Mouse (Mus musculus): ENCODE data around the gene Enpp1. TPM values are rescaled to one million over a fixed set of nuclear protein-coding genes. Genes with fewer than 3 reads are reported as not detected.
A peak's percentile ranks its signal among the peaks of the same experiment; 100 is the strongest.

The Enpp1 gene
- polyA plus RNA-seq, 1 experiment from 2014 or later: 1.9 TPM

DNA sequence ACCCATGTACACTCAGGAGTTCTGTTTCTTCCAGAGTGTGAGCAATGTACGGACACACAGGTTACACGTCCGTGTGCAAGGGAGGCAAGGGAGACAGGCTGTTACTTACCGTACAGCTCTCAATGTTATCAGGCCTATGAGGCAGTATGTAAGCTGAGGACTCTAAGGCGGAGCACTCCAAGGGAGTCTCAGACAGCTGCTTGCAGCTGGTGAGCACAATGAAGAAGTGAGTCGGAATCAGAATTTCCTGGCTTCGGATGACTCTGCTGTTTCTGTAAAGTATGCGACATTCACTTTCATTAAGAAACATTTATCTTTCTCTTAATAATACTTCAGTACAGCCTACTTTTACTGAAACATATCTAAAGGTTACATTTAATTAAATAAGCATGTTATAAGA is 66.8 kb downstream of the Enpp1 start:
- WGBS: 95% methylated on average over 8 of the region's 8 CpGs
- no peaks in the 10 kb centered on the region for H3K36me3 ChIP-seq (ENCODE audit: control insufficient read depth, insufficient read depth, low read length)
- ATAC-seq (no peak), DNase-seq (ENCODE audit: low spot score) (no peak)
- H3K4me3 ChIP-seq (ENCODE audit: low read depth, low read length): no peak overlapping the region
- H3K9me3 ChIP-seq (replicated peaks; ENCODE audit: control insufficient read depth, low read length): no peaks in the 10 kb centered on the region
- no peak overlapping the region for H3K27ac ChIP-seq (ENCODE audit: low read depth, low read length)
- no peak overlapping the region for H3K4me2 ChIP-seq (ENCODE audit: low read length)
- H3K27me3 ChIP-seq (replicated peaks; ENCODE audit: control insufficient read depth, insufficient read depth, low read length): no peaks in the 10 kb centered on the region
- no peak overlapping the region for H3K9ac ChIP-seq (ENCODE audit: low read length)
- no peaks in the 10 kb centered on the region for H3K4me1 ChIP-seq (ENCODE audit: control insufficient read depth, insufficient read depth, low read length)

DNA sequence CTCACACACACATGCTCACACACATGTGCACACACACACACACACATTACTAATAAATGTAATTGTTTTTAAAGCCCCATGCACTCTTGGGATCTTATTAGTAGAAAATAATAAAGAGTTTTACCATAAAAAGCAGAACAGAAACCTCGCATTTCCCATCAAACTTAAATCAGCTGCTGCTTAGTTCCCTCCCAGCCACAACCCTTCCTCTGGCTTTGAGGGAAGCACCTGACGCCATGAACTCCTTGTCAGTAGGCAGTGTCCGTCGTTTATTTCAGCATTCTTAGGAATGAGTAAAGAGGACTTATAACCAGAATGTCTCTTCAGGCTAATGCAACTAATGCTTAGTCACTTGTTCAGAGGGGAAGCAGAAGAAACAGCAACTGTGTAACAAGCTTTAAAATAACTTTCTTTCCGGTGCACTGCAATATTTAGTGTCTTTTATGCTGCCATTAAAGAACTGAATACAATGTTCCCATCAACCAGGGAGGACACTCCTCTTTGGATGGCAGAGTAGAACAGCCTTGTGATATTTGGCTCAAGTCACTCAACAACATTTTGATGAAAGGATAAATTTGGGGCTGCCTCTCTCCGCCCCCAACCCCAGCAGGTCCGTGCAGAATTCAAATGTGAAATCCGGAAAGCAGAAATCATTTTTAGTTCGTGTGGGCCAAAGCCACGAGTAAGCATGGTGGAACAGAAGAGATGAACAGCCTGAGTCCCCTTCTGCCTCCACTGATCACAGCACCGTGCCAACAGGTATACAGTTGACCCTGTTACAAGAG is 69.0 kb downstream of the Enpp1 start:
- DNase-seq (ENCODE audit: low spot score) (no peak), ATAC-seq (no peak)
- Histone ChIP-seq H3K27me3 (replicated peaks; ENCODE audit: control insufficient read depth, insufficient read depth, low read length) (no peaks in the 10 kb centered on the region), H3K27ac (ENCODE audit: low read depth, low read length) (no peak overlapping the region), H3K4me3 (ENCODE audit: low read depth, low read length) (no peak overlapping the region), H3K36me3 (ENCODE audit: control insufficient read depth, insufficient read depth, low read length) (no peaks in the 10 kb centered on the region), H3K9ac (ENCODE audit: low read length) (no peak overlapping the region), H3K9me3 (replicated peaks; ENCODE audit: control insufficient read depth, low read length) (no peaks in the 10 kb centered on the region), H3K4me2 (ENCODE audit: low read length) (no peak overlapping the region), H3K4me1 (ENCODE audit: control insufficient read depth, insufficient read depth, low read length) (no peaks in the 10 kb centered on the region)
- 91% methylated on average over 11 of the region's 11 CpGs for WGBS

GRCm38 (mm10) chr10:24641416-24642140 is 70.4 kb downstream of the Enpp1 start:
- Histone ChIP-seq H3K4me3 (ENCODE audit: low read depth, low read length) (no peak overlapping the region), H3K9ac (ENCODE audit: low read length) (no peak overlapping the region), H3K4me1 (ENCODE audit: control insufficient read depth, insufficient read depth, low read length) (no peaks in the 10 kb centered on the region), H3K27me3 (replicated peaks; ENCODE audit: control insufficient read depth, insufficient read depth, low read length) (no peaks in the 10 kb centered on the region), H3K36me3 (ENCODE audit: control insufficient read depth, insufficient read depth, low read length) (no peaks in the 10 kb centered on the region), H3K27ac (ENCODE audit: low read depth, low read length) (no peak overlapping the region), H3K9me3 (replicated peaks; ENCODE audit: control insufficient read depth, low read length) (no peaks in the 10 kb centered on the region), H3K4me2 (ENCODE audit: low read length) (no peak overlapping the region)
- WGBS: 87% methylated on average over 14 of the region's 14 CpGs
- DNase-seq (ENCODE audit: low spot score): no peak
- ATAC-seq: no peak

DNA sequence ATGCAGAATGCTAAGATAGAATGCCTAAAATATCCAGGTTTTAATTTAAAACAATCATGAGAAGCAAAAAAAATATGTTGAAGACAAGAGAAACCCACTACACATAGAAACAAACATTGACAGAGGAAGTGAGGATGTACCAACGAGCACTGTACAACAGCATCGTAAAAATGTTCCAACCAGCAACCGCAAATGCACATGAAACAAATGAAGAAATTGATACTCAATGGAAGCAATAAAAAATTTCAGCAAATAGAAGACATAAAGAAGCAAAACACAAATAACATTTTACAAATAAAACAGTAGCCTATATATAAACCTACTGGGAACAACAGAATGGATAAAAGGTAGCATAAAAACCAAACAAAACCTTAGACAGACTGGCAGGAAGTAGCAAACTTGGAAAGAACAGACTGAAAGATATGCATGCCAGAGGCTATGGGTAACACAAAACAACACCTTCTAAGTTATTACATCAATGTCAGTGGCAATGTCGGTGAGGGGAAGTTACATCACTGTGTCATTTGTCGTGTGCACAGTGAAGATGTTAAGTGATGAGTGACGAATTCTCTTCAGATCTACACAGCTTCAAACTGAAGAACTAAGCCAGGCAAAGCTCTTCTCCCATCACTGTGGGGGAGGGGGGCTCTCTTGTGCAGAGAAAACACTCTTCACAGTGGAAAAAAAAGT is 71.6 kb downstream of the Enpp1 start:
- Histone ChIP-seq H3K4me1 (ENCODE audit: control insufficient read depth, insufficient read depth, low read length) (no peaks in the 10 kb centered on the region), H3K36me3 (ENCODE audit: control insufficient read depth, insufficient read depth, low read length) (no peaks in the 10 kb centered on the region), H3K4me3 (ENCODE audit: low read depth, low read length) (no peak overlapping the region), H3K27ac (ENCODE audit: low read depth, low read length) (no peak overlapping the region), H3K9ac (ENCODE audit: low read length) (no peak overlapping the region), H3K27me3 (replicated peaks; ENCODE audit: control insufficient read depth, insufficient read depth, low read length) (no peaks in the 10 kb centered on the region), H3K9me3 (replicated peaks; ENCODE audit: control insufficient read depth, low read length) (no peaks in the 10 kb centered on the region), H3K4me2 (ENCODE audit: low read length) (no peak overlapping the region)
- 90% methylated on average over 6 of the region's 6 CpGs for WGBS
- ATAC-seq: no peak
- no peak for DNase-seq (ENCODE audit: low spot score)

DNA sequence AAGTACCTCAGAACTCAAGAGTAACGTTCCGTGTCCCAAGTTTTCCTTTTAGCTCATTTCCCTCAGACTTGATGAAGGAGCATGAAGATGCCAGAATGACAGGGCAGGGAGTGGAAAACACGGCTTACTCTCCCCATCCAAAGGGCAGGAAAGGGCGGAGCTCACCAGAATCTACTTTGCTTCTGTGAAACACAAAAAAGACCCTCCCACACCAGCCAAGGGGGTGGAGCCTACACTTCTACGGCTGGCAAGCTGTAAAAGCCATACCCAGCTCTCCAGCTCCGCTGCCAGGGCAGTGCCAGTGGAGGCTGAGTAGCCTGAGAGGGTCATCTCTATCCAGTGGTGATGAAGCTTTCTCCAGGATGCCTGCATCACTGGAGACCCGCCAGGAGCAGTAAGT is 72.4 kb downstream of the Enpp1 start:
- H3K4me3 ChIP-seq (ENCODE audit: low read depth, low read length): no peak overlapping the region
- H3K4me2 ChIP-seq (ENCODE audit: low read length): no peak overlapping the region
- H3K36me3 ChIP-seq (ENCODE audit: control insufficient read depth, insufficient read depth, low read length): no peaks in the 10 kb centered on the region
- WGBS: 61% methylated on average over 7 of the region's 7 CpGs
- H3K27me3 ChIP-seq (replicated peaks; ENCODE audit: control insufficient read depth, insufficient read depth, low read length): no peaks in the 10 kb centered on the region
- peak; percentile 14 for DNase-seq (ENCODE audit: low spot score)
- no peak overlapping the region for H3K9ac ChIP-seq (ENCODE audit: low read length)
- H3K27ac ChIP-seq (ENCODE audit: low read depth, low read length): no peak overlapping the region
- H3K9me3 ChIP-seq (replicated peaks; ENCODE audit: control insufficient read depth, low read length): no peaks in the 10 kb centered on the region
- no peaks in the 10 kb centered on the region for H3K4me1 ChIP-seq (ENCODE audit: control insufficient read depth, insufficient read depth, low read length)
- ATAC-seq: no peak

DNA sequence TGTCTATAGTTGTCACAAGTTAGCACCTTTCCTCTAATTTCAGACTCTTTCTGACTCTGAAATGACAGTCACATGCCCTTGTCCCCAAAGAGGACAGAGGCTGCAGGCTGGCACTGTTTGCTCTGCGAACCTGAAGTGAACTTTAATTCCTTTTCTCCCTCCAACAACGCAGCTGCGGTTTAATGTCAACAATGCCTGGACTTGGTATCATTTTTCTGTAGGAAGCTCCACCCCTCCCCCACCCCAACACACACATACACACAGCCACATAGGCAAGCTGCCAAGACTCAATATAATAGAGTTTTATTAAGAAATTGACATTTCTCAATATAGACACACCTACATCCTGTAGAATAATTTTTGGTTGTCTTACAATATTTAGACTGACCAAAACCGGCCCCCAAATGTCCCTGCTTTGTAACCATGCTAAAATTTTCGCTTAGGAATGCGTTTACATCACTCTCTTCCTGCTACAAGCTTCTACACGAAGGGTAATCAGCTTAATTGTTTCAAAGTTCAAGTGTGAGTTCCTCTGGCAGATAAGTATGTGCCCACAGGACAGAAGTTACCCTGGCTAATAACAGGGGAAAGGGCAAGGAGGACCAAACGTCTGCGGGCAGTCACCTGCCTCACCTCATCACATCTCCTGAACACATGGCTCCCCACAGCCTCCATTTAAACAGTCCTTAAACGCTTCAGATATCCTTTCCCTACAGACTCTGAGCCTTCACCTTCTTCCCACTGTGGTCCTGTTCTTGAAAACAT is 73.5 kb downstream of the Enpp1 start:
- ATAC-seq (no peak), DNase-seq (ENCODE audit: low spot score) (peak; percentile 13)
- 73% methylated on average over 10 of the region's 10 CpGs for WGBS
- Histone ChIP-seq H3K27ac (ENCODE audit: low read depth, low read length) (no peak overlapping the region), H3K4me2 (ENCODE audit: low read length) (no peak overlapping the region), H3K9me3 (replicated peaks; ENCODE audit: control insufficient read depth, low read length) (no peaks in the 10 kb centered on the region), H3K36me3 (ENCODE audit: control insufficient read depth, insufficient read depth, low read length) (no peaks in the 10 kb centered on the region), H3K27me3 (replicated peaks; ENCODE audit: control insufficient read depth, insufficient read depth, low read length) (no peaks in the 10 kb centered on the region), H3K9ac (ENCODE audit: low read length) (no peak overlapping the region), H3K4me1 (ENCODE audit: control insufficient read depth, insufficient read depth, low read length) (no peaks in the 10 kb centered on the region), H3K4me3 (ENCODE audit: low read depth, low read length) (no peak overlapping the region)

GRCm38 (mm10) chr10:24636986-24637385 is 75.0 kb downstream of the Enpp1 start:
- H3K36me3 ChIP-seq (ENCODE audit: control insufficient read depth, insufficient read depth, low read length): no peaks in the 10 kb centered on the region
- H3K4me3 ChIP-seq (ENCODE audit: low read depth, low read length): no peak overlapping the region
- H3K9me3 ChIP-seq (replicated peaks; ENCODE audit: control insufficient read depth, low read length): no peaks in the 10 kb centered on the region
- WGBS: 85% methylated on average over 2 of the region's 2 CpGs
- H3K27me3 ChIP-seq (replicated peaks; ENCODE audit: control insufficient read depth, insufficient read depth, low read length): no peaks in the 10 kb centered on the region
- DNase-seq (ENCODE audit: low spot score) (no peak), ATAC-seq (no peak)
- H3K27ac ChIP-seq (ENCODE audit: low read depth, low read length): no peak overlapping the region
- no peak overlapping the region for H3K4me2 ChIP-seq (ENCODE audit: low read length)
- no peak overlapping the region for H3K9ac ChIP-seq (ENCODE audit: low read length)
- H3K4me1 ChIP-seq (ENCODE audit: control insufficient read depth, insufficient read depth, low read length): no peaks in the 10 kb centered on the region

GRCm38 (mm10) chr10:24635884-24636283 is 76.1 kb downstream of the Enpp1 start:
- DNase-seq (ENCODE audit: low spot score) (no peak), ATAC-seq (no peak)
- Histone ChIP-seq H3K9me3 (replicated peaks; ENCODE audit: control insufficient read depth, low read length) (no peaks in the 10 kb centered on the region), H3K4me3 (ENCODE audit: low read depth, low read length) (no peak overlapping the region), H3K4me2 (ENCODE audit: low read length) (no peak overlapping the region), H3K36me3 (ENCODE audit: control insufficient read depth, insufficient read depth, low read length) (no peaks in the 10 kb centered on the region), H3K4me1 (ENCODE audit: control insufficient read depth, insufficient read depth, low read length) (no peaks in the 10 kb centered on the region), H3K27ac (ENCODE audit: low read depth, low read length) (no peak overlapping the region), H3K9ac (ENCODE audit: low read length) (no peak overlapping the region), H3K27me3 (replicated peaks; ENCODE audit: control insufficient read depth, insufficient read depth, low read length) (no peaks in the 10 kb centered on the region)
- 96% methylated on average over 10 of the region's 10 CpGs for WGBS

Measured in forebrain, embryonic 14.5 days (tissue).